Mouse (Mus musculus): ENCODE data around the gene Tmem252.

- TF ChIP-seq GATA1 (IDR thresholded peaks at IDR 0.05; ENCODE audit: low read length) (no peak), TAL1 (IDR thresholded peaks at IDR 0.05; ENCODE audit: low read length) (no peak)
Measured at GRCm38 (mm10) chr19:24704326-24704725, 30.5 kb downstream of the Tmem252 start.

All from erythroblast, embryonic 14.5 days (primary cell).